Mouse (Mus musculus) cortical plate, adult 2 months (tissue): ENCODE results near the gene Ap5s1. TPM values are rescaled to one million over a fixed set of nuclear protein-coding genes. Genes with fewer than 3 reads are reported as not detected.

Experiments
- H3K27ac ChIP-seq: fragments of 200-500 bp; 2 replicates; pipeline ENCODE4 v1.5.1; 2012; ENCODE audit warnings: low read length, control low read depth, inconsistent platforms; ENCODE audit not compliant: insufficient read depth
- H3K4me1 ChIP-seq: fragments of 200-500 bp; 2 replicates; pipeline ENCODE4 v1.6.1; 2011; ENCODE audit warnings: low read length; ENCODE audit not compliant: control insufficient read depth, insufficient read depth
- H3K4me3 ChIP-seq: fragments of 200-500 bp; 2 replicates; pipeline ENCODE4 v1.5.1; 2011; ENCODE audit warnings: mild to moderate bottlenecking, low read length, control low read depth; ENCODE audit not compliant: insufficient read depth
- CTCF ChIP-seq: fragments of 200-500 bp; IDR thresholded peaks from 2 replicates; pipeline ENCODE4 v1.5.1; 2011; ENCODE audit warnings: mild to moderate bottlenecking, control low read depth, low read length; ENCODE audit not compliant: insufficient read depth; ENCODE audit errors: extremely low read depth
- POLR2A ChIP-seq: fragments of 200-500 bp; IDR thresholded peaks from 2 replicates; pipeline ENCODE4 v1.6.1; 2011; ENCODE audit warnings: mild to moderate bottlenecking, low read length, control low read depth; ENCODE audit not compliant: insufficient read depth; ENCODE audit errors: extremely low read depth
- polyA plus RNA-seq: library from polyadenylated mRNA; depleted of rRNA; stranded (reverse); fragments of >200 nt; gene quantifications from 2 replicates; pipeline ENCODE4 v1.2.3, GENCODE M21; 2012; rRNA removed

The Ap5s1 gene
- polyA plus RNA-seq: 46.0 and 47.5 TPM in 2 replicates

DNA sequence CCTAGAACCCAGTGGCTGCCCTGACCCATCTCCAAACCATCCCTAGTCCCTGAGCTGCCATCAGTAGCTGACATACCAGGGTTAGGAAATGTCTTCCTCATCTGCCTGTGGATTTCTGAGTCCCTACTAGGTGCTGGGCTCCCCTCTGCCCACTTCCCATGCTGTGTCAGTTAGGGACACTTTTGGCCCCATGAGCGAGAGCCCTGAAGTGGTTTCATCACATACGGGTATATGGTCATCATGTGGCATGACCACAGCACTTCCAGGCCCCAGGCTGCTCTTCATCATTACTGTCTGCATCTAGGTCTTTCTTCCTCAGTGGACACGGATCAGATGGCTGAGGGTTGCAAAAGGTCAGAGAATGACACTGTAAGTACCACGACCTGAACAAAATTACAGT is at the start of gene Ap5s1:
Gene Ap5s1, plus strand, starts transcription at position 301 of the 400 bp plus-strand sequence.
- H3K27ac ChIP-seq: no peak within 1 kb of the TSS
- peaks cover 3% of the 10 kb centered on the region for H3K4me1 ChIP-seq
- H3K4me3 ChIP-seq: no peak within 1 kb of the TSS
- TF ChIP-seq POLR2A (no peak), CTCF (no peak)

DNA sequence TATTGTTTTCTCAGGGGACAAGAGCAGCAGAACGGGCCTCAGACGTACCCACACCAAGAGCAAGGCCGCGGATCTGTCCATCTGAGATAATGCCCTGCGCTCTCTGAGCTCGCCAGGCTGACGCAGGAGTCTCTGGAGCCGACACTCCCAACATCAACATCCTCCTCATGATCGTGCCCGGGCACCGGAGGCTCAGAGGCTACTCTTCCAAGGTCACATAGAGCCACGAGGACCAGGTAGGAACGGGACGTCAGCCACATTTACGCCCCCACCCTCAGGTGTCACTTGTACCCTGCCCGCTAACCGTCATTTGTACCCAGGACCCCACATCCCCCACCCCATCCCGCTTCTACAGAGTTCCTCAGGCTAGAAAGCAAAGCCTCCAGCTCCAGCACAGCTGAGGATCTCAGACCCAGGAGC is 47.4 kb upstream of the Ap5s1 start:
- TF ChIP-seq CTCF (no peak), POLR2A (no peak)
- peaks cover 4% of the 10 kb centered on the region for H3K4me1 ChIP-seq
- H3K27ac ChIP-seq: no peak overlapping the region
- H3K4me3 ChIP-seq: peak overlapping the region; percentile 75

DNA sequence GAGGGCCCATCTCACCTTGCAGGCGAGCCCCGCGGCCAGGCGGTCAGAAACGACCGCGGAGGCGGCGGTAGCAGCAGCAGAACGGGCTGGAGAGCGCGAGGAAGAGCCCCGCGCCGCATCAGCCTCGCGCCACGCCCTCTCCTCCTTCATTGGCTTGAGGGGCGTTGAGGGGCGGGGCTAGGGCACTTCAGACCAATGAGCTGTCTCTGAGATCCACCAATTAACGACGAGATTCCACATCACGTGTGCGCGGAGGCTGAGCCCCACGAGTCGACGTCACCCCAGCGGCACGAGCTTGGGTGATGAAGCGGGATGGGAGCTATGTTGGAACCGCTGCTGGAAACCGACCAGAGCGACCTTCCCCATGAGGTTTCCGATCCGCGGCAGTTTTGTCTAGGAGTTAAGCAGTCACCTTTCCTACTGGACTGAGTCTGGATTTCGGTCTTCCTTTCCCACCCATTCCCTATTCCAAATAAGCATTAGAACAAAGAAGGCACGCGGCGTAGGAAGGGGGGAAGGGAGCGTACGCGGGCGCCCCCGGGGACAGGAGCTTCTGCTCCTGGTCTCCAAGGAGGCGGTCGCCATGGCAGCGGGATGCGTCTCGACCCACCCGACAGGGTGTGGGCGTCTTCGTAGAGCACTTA is 46.8 kb upstream of the Ap5s1 start, which contains the start of gene 1700037H04Rik:
Gene 1700037H04Rik, minus strand, starts transcription at position 144 of the 644 bp plus-strand sequence.
- Histone ChIP-seq H3K4me3 (peak within 1 kb of the TSS; percentile 75), H3K4me1 (peaks cover 4% of the 10 kb centered on the region), H3K27ac (peak within 1 kb of the TSS; percentile 63)
- TF ChIP-seq POLR2A (peak; percentile 97), CTCF (no peak)

DNA sequence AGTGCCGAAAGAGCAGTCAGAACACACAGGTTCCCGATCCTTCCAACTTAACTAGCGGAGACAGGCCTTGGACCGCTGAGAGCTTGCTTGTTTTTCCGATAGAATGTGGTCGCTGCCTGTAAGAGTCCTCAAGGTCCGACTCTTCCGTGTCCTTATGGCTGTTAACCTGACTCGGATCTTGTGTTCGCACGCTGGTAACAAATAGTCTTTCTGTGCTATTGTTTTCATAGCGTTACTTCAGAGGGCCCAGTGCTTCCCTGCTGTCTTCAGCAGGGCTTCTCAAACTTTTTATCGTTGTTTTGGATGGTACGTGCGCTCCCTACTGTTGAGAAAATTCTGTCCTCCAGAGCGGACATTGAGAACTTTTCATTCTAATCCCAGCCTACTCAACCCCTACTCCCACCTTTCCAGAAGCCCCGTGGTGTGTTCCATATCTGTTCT is 46.2 kb upstream of the Ap5s1 start:
- Histone ChIP-seq H3K4me1 (peaks cover 4% of the 10 kb centered on the region), H3K4me3 (peak overlapping the region; percentile 75), H3K27ac (peak overlapping the region; percentile 26; the same call in 1 of the 2 replicates)
- TF ChIP-seq CTCF (peak; percentile 30; the same call in 1 of the 2 replicates), POLR2A (no peak)

DNA sequence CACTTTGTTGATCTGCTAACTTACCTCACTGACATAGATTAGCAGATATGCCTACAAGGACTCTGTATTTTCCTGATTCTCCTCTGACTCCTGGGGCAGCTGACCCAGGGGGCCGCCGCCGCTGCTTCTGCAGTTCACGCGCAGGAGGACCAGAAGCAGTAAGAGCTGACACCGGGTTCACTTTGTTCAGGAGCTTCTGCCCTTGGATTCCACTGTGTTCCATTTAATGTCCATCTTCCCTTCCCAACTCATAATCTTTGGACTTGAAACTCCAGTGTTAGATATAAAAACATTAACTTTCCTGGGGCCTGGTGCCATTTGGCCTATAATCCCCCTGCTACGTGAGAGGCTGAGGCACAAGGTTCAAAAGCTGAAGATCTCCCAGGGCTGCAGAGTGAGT is 43.0 kb upstream of the Ap5s1 start:
- no peak overlapping the region for H3K27ac ChIP-seq
- H3K4me3 ChIP-seq: no peak overlapping the region
- no peak for TF ChIP-seq POLR2A
- H3K4me1 ChIP-seq: peaks cover 2% of the 10 kb centered on the region

DNA sequence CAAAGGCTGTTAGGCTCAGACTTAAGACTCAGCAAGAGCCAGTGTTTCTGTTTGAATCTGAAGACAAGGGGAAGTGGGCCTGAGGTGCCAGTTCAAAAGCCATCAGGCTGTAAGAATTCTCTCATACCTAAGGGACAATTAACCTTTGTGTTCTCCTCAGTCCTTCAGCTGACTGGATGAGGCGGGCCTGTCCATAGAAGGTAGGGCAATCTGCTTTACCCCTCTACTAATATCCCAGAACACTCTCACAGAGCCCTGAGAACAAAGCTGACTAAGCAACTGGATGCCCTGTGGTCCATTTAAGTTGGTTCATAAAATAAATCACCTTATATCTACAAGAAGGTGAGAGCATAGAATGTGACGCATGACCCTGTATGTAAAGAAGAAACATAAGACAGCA is 40.7 kb upstream of the Ap5s1 start:
- TF ChIP-seq POLR2A (no peak), CTCF (no peak)
- H3K27ac ChIP-seq: no peak overlapping the region
- H3K4me1 ChIP-seq: peaks cover 1% of the 10 kb centered on the region
- no peak overlapping the region for H3K4me3 ChIP-seq

DNA sequence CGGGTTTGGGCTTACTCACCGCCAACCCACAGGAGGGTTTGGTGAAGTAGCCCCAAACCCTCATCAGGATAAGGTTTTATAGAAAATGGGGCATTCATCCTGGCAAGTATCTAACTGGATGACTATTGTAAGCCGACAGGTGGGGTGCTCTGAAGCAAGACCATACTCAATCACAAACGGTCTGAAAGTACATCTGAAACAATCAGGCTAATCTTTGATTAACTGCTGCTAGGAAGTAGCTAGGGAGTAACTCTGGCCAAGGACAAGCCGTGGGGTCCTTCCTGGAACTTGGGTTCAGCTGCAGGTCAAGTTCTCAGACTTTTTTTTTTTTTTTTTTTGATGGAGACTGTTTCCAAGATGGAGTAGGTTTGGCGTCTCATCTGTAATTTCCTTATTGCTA is 38.9 kb upstream of the Ap5s1 start:
- H3K27ac ChIP-seq: no peak overlapping the region
- TF ChIP-seq CTCF (no peak), POLR2A (no peak)
- H3K4me1 ChIP-seq: peaks cover 1% of the 10 kb centered on the region
- no peak overlapping the region for H3K4me3 ChIP-seq

DNA sequence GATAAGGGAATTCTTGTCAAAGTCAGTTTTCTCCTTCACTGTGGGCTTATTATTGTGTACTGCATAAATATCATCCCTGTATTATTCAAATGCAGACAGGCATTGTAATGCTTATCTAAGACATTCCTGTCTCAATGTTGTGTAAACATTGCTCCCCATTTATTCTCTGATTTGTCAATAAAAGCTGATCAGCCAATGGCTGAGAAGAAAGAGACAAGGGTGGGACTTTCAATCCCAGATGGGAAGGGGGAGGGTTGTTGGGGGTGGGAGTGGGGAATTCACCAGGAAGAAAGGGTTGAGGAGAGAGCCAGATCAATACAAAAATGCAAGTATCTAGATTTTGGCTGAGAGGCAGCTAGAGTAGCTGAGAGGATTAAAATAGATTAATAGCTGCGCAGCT is 38.0 kb upstream of the Ap5s1 start:
- H3K4me3 ChIP-seq: no peak overlapping the region
- no peak overlapping the region for H3K27ac ChIP-seq
- no peak for TF ChIP-seq CTCF
- TF ChIP-seq POLR2A: no peak

DNA sequence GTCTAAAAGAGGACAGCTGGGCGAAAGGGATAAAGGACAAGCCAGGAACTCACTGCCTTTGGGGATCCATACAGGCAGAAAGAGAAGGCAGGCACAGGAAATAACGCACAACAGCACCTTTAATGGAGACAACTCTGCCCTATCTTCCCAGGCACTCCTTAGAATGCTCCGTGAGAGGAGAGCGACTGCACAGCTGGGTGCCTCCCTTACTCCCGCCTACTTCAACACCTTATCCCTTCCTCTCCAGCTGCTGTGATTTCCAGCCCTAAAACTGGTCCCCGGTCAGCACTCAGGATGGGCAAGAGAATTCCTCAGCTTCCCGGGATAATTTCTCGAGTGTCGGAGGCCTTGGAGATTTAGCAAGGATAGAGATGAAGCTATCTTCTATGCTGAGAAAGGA is 35.9 kb upstream of the Ap5s1 start:
- Histone ChIP-seq H3K27ac (no peak overlapping the region), H3K4me1 (peaks cover 3% of the 10 kb centered on the region), H3K4me3 (no peak overlapping the region)
- TF ChIP-seq CTCF: no peak
- no peak for TF ChIP-seq POLR2A

More for the DNA sequence above, 38.0 kb upstream of the Ap5s1 start:
- H3K4me1 ChIP-seq: peaks cover 1% of the 10 kb centered on the region

DNA sequence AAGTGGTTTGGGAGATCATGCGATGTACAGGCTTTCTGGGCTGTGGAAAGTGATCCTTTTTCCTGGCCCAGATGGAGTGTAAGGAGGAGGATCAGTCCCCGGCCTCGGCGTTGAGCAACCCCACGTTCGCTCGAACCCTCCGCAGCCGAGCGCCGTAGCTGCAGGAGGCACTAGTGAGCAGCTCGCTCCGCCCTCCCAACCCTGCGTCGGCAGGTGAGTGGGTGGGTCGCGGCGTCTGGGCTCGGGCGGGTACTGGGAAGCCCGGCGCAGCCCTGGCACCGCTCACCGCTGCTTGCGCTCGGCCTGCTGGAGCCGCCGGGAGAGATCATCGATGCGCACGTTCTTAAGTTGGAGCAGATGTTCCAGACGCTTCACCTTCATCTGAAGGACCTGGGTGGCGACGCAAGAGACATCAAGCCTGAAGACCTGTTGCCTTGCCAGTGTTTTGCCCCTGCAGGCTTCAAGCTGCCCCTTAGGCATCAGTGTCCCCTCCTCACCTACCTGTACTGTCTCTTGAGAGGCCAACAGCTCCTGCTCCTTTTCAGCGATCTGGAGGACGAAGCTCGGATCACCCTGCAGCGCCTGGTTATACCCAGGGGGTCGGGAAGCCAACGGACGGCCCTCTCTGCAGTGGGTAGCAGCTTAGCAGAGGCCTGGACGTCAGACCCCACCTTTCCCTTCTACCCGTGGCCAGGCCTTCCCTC is 35.3 kb upstream of the Ap5s1 start:
- TF ChIP-seq CTCF: no peak
- no peak for TF ChIP-seq POLR2A
- Histone ChIP-seq H3K27ac (no peak overlapping the region), H3K4me1 (peaks cover 3% of the 10 kb centered on the region), H3K4me3 (no peak overlapping the region)
